Comparison of ENCODE assay signal across 10 mouse cellular contexts in the genomic region with DNA sequence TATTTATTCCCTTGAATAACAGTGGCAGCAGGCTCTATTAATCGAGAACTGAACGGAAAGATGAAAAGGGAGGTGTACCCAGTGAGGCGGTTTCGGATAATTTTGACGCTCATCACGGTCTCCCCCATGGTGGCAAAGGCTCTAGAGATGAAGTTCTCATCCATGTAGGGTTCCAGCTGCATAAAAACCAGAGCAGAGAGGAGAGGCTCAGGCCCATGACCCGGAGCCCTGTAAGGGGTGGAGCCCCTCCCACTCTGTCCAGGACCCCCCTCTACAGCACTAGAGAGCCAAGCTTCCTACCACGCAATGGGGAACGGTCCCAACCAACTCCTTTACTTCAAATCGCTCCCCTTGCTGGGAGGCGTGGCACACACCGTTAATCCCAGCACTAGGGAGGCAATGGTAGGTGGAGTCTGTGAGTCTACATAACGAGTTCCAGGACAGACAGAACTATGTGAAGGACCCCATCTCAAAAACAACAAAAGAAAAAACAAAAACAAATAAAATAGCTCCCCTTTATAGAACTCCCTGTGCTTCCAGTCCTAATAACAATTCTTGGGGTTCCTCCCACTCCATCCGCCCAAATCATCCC. TPM values are rescaled to one million over a fixed set of nuclear protein-coding genes. Genes with fewer than 3 reads are reported as not detected.
DNase-seq lines count a peak whose midpoint lies in the region; ATAC-seq and TF ChIP-seq lines count a peak whose summit lies in the region.
"Had no signal": no experiment of that assay in that cellular context is flagged by ENCODE, and none has a peak within 500 bp of the region (broad histone marks: within the 10 kb centered on the region; RNA-seq: fewer than 3 reads in every experiment).

No protein-coding gene starts in this region.

- ATAC-seq in heart, embryonic 11.5 days (replicated peaks; ENCODE audit: insufficient number of reproducible peaks, low FRiP score, low TSS enrichment), result no peak
- ATAC-seq in forebrain, embryonic 16.5 days, result no peak
- no peak for ATAC-seq in liver, embryonic 16.5 days (ENCODE audit: low read depth)
- no peak for ATAC-seq in inflammation-experienced regulatory T-cells, adult 6 months

- H3K4me1 ChIP-seq in heart, embryonic 11.5 days (ENCODE audit: control insufficient read depth, insufficient read depth, low read length), result peaks cover 7% of the 10 kb centered on the region
- peaks cover 31% of the 10 kb centered on the region for H3K4me1 ChIP-seq in E14TG2a.4 (replicated peaks; ENCODE audit: low read depth, low read length)
- H3K4me1 ChIP-seq in forebrain, embryonic 16.5 days (replicated peaks; ENCODE audit: control insufficient read depth, insufficient read depth, low read length), result peaks cover 12% of the 10 kb centered on the region
- H3K4me1 ChIP-seq in liver, embryonic 16.5 days (ENCODE audit: control insufficient read depth, low read depth, low read length), result peaks cover 20% of the 10 kb centered on the region

- peak overlapping the region; percentile 91 for H3K9ac ChIP-seq in heart, embryonic 11.5 days (ENCODE audit: low read depth, low read length)
- H3K9ac ChIP-seq in forebrain, embryonic 16.5 days (replicated peaks; ENCODE audit: low read depth, low read length), result peak overlapping the region; percentile 90
- peak overlapping the region; percentile 78 for H3K9ac ChIP-seq in liver, embryonic 16.5 days (ENCODE audit: low read depth, low read length)

- peak overlapping the region; percentile 68 for H3K4me2 ChIP-seq in heart, embryonic 11.5 days
- H3K4me2 ChIP-seq in forebrain, embryonic 16.5 days (ENCODE audit: low read length), result peak overlapping the region; percentile 79
- H3K4me2 ChIP-seq in liver, embryonic 16.5 days (ENCODE audit: low read depth, low read length), result peak overlapping the region; percentile 93

- no peak for TF ChIP-seq CTCF in E14TG2a.4 (conservative IDR thresholded peaks at IDR 0.05; ENCODE audit: low read length)

- H3K27ac ChIP-seq in heart, embryonic 11.5 days (ENCODE audit: low read depth, low read length), result peak overlapping the region; percentile 91; the same call in 1 of the 2 replicates
- no peak overlapping the region for H3K27ac ChIP-seq in forebrain, embryonic 16.5 days (ENCODE audit: low read length)
- H3K27ac ChIP-seq in liver, embryonic 16.5 days (ENCODE audit: low read length), result peak overlapping the region; percentile 85

- H3K9me3 ChIP-seq in heart, embryonic 11.5 days (replicated peaks; ENCODE audit: control insufficient read depth, low read length), result no peaks in the 10 kb centered on the region
- H3K9me3 ChIP-seq in E14TG2a.4 (ENCODE audit: low read length), result no peaks in the 10 kb centered on the region
- H3K9me3 ChIP-seq in forebrain, embryonic 16.5 days (ENCODE audit: control insufficient read depth, low read length), result no peaks in the 10 kb centered on the region
- H3K9me3 ChIP-seq in liver, embryonic 16.5 days (replicated peaks; ENCODE audit: control insufficient read depth, low read length), result no peaks in the 10 kb centered on the region

- WGBS in heart, embryonic 11.5 days (ENCODE audit: insufficient replicate concordance), result 46% methylated on average over 14 of the region's 14 CpGs
- WGBS in forebrain, embryonic 16.5 days, result 42% methylated on average over 14 of the region's 14 CpGs
- 51% methylated on average over 14 of the region's 14 CpGs for WGBS in liver, embryonic 16.5 days (ENCODE audit: insufficient replicate concordance)

- H3K27me3 ChIP-seq in heart, embryonic 11.5 days (ENCODE audit: control insufficient read depth, insufficient read depth, low read length), result no peaks in the 10 kb centered on the region
- H3K27me3 ChIP-seq in E14TG2a.4 (ENCODE audit: insufficient read depth, low read length), result no peaks in the 10 kb centered on the region
- no peaks in the 10 kb centered on the region for H3K27me3 ChIP-seq in forebrain, embryonic 16.5 days (replicated peaks; ENCODE audit: control insufficient read depth, insufficient read depth, low read length)
- H3K27me3 ChIP-seq in liver, embryonic 16.5 days (ENCODE audit: control insufficient read depth, insufficient read depth, low read depth, low read length), result no peaks in the 10 kb centered on the region
- H3K27me3 ChIP-seq: Patski had no signal

- peak overlapping the region; percentile 86 for H3K4me3 ChIP-seq in heart, embryonic 11.5 days (ENCODE audit: low read depth, low read length)
- peak overlapping the region; percentile 91 for H3K4me3 ChIP-seq in E14TG2a.4 (replicated peaks; ENCODE audit: low read length)
- peak overlapping the region; percentile 81 for H3K4me3 ChIP-seq in forebrain, embryonic 16.5 days (replicated peaks; ENCODE audit: low read length)
- peak overlapping the region; percentile 72 for H3K4me3 ChIP-seq in liver, embryonic 16.5 days (ENCODE audit: low read depth, low read length)

- no peak for DNase-seq in heart, adult 18-20 months
- no peak for DNase-seq in right cerebral cortex, adult 2 months (ENCODE audit: low spot score in 2 of 2)
- DNase-seq in thymus, postnatal 14 days, result no peak

- H3K36me3 ChIP-seq in heart, embryonic 11.5 days (ENCODE audit: control insufficient read depth, insufficient read depth, low read length), result peaks cover 16% of the 10 kb centered on the region
- peaks cover 76% of the 10 kb centered on the region for H3K36me3 ChIP-seq in E14TG2a.4 (ENCODE audit: insufficient read depth, low read length)
- peaks cover 14% of the 10 kb centered on the region for H3K36me3 ChIP-seq in forebrain, embryonic 16.5 days (ENCODE audit: control insufficient read depth, insufficient read depth)
- peaks cover 22% of the 10 kb centered on the region for H3K36me3 ChIP-seq in liver, embryonic 16.5 days (ENCODE audit: control insufficient read depth, insufficient read depth)

RNA-seq across cellular contexts. Expression of a gene that starts 0.9 kb away (rescaled TPM):
- polyA plus RNA-seq in heart, embryonic 11.5 days (2014; fragmentation: Nextera tagmentation; extraction: Ambion mirVana), result 72.0 and 81.8 TPM in 2 replicates
- 10 to 100 TPM; 20.3 to 22.3 TPM for total RNA-seq in heart, adult 18-20 months (2021)
- 81.9 and 86.4 TPM in 2 replicates for polyA plus RNA-seq in forebrain, embryonic 16.5 days (2015; fragmentation: Nextera tagmentation; extraction: Ambion mirVana)
- polyA plus RNA-seq in liver, embryonic 16.5 days (2015; fragmentation: Nextera tagmentation; extraction: Ambion mirVana), result 26.9 and 27.3 TPM in 2 replicates
- polyA plus RNA-seq in inflammation-experienced regulatory T-cells, adult 6 months (2017; shearing (Covaris generic)), result 10 to 100 TPM; 37.5 to 45.9 (median 37.7) TPM

RNA-seq across cellular contexts. Expression of a gene that starts 24.9 kb away (rescaled TPM):
- polyA plus RNA-seq in heart, embryonic 11.5 days (2014; fragmentation: Nextera tagmentation; extraction: Ambion mirVana), result 28.1 and 28.2 TPM in 2 replicates
- 1 to 10 TPM; 6.4 to 7.5 TPM for total RNA-seq in heart, adult 18-20 months (2021)
- 51.3 and 52.3 TPM in 2 replicates for polyA plus RNA-seq in forebrain, embryonic 16.5 days (2015; fragmentation: Nextera tagmentation; extraction: Ambion mirVana)
- 41.3 and 44.2 TPM in 2 replicates for polyA plus RNA-seq in liver, embryonic 16.5 days (2015; fragmentation: Nextera tagmentation; extraction: Ambion mirVana)
- polyA plus RNA-seq in inflammation-experienced regulatory T-cells, adult 6 months (2017; shearing (Covaris generic)), result 10 to 100 TPM; 13.4 to 26.0 (median 15.0) TPM

RNA-seq across cellular contexts. Expression of a gene that starts 25.3 kb away (rescaled TPM):
- 0.57 and 1.8 TPM in 2 replicates for polyA plus RNA-seq in heart, embryonic 11.5 days (2014; fragmentation: Nextera tagmentation; extraction: Ambion mirVana)
- total RNA-seq in heart, adult 18-20 months (2021), result 1 to 10 TPM in 1 of 2 experiments, under 1 TPM in 1; 0.84 to 1.2 TPM
- 0.80 and 1.4 TPM in 2 replicates for polyA plus RNA-seq in forebrain, embryonic 16.5 days (2015; fragmentation: Nextera tagmentation; extraction: Ambion mirVana)
- 0.41 and 0.61 TPM in 2 replicates for polyA plus RNA-seq in liver, embryonic 16.5 days (2015; fragmentation: Nextera tagmentation; extraction: Ambion mirVana)
- under 1 TPM in 1 of 3 experiments, not detected in 2; 0.46 TPM for polyA plus RNA-seq in inflammation-experienced regulatory T-cells, adult 6 months (2017; shearing (Covaris generic))
- total RNA-seq: hematopoietic stem cell, adult 5-6 weeks had no signal
- polyA plus RNA-seq: Patski had no signal

RNA-seq across cellular contexts. Expression of a gene that starts 54.3 kb away (rescaled TPM):
- 35.7 and 37.3 TPM in 2 replicates for polyA plus RNA-seq in heart, embryonic 11.5 days (2014; fragmentation: Nextera tagmentation; extraction: Ambion mirVana)
- total RNA-seq in heart, adult 18-20 months (2021), result 10 to 100 TPM; 31.7 to 32.9 TPM
- 43.5 and 43.8 TPM in 2 replicates for polyA plus RNA-seq in forebrain, embryonic 16.5 days (2015; fragmentation: Nextera tagmentation; extraction: Ambion mirVana)
- 31.0 and 35.3 TPM in 2 replicates for polyA plus RNA-seq in liver, embryonic 16.5 days (2015; fragmentation: Nextera tagmentation; extraction: Ambion mirVana)
- polyA plus RNA-seq in inflammation-experienced regulatory T-cells, adult 6 months (2017; shearing (Covaris generic)), result 100 to 1,000 TPM in 1 of 3 experiments, 10 to 100 TPM in 2; 78.9 to 105 (median 84.2) TPM
